Mouse (Mus musculus) intestine, postnatal 0 days (tissue): ENCODE results near the gene Gpatch4. TPM values are rescaled to one million over a fixed set of nuclear protein-coding genes. Genes with fewer than 3 reads are reported as not detected.

Experiments used
- ATAC-seq: fragments of 200-750 bp; cut with Nextera tagmentation; 2 replicates; pipeline ENCODE4 v1.8.0; 2017; ENCODE audit warnings: mild to moderate bottlenecking, moderate TSS enrichment, moderate library complexity
- H3K27ac ChIP-seq: fragments of 300-500 bp; sonication (generic); 2 replicates; pipeline ENCODE4 v1.5.1; 2014; ENCODE audit warnings: mild to moderate bottlenecking, low read depth, low read length, moderate library complexity
- H3K27me3 ChIP-seq: fragments of 300-500 bp; sonication (generic); replicated peaks from 2 replicates; pipeline ENCODE4 v1.6.1; 2014; ENCODE audit warnings: low read length, mixed read lengths; ENCODE audit not compliant: control insufficient read depth, insufficient read depth
- H3K36me3 ChIP-seq: fragments of 300-500 bp; sonication (generic); 2 replicates; pipeline ENCODE4 v1.6.1; 2014; ENCODE audit warnings: mild to moderate bottlenecking, moderate library complexity; ENCODE audit not compliant: control insufficient read depth, insufficient read depth
- H3K4me1 ChIP-seq: fragments of 300-500 bp; sonication (generic); replicated peaks from 2 replicates; pipeline ENCODE4 v1.6.1; 2014; ENCODE audit warnings: antibody characterized with exemption, low read length, mixed read lengths; ENCODE audit not compliant: control insufficient read depth, insufficient read depth
- H3K4me2 ChIP-seq: fragments of 300-500 bp; sonication (generic); replicated peaks from 2 replicates; pipeline ENCODE4 v1.6.1; 2014; ENCODE audit warnings: low read depth, mild to moderate bottlenecking, moderate library complexity
- H3K4me3 ChIP-seq: fragments of 300-500 bp; sonication (generic); 2 replicates; pipeline ENCODE4 v1.5.1; 2014; ENCODE audit warnings: low read depth, low read length
- H3K9ac ChIP-seq: fragments of 300-500 bp; sonication (generic); 2 replicates; pipeline ENCODE4 v1.6.1; 2014; ENCODE audit warnings: mild to moderate bottlenecking, low read depth, low read length
- H3K9me3 ChIP-seq: fragments of 300-500 bp; sonication (generic); 2 replicates; pipeline ENCODE4 v1.6.1; 2016; ENCODE audit warnings: mixed run types; ENCODE audit not compliant: control insufficient read depth
- CTCF ChIP-seq: sonication (generic); IDR thresholded peaks from 2 replicates; pipeline ENCODE4 v1.5.1; 2016; ENCODE audit warnings: low read depth, mild to moderate bottlenecking, control low read depth, antibody characterized with exemption, moderate library complexity
- WGBS: fragments of 180-500 bp; shearing (Covaris S2); extraction: QIAGEN DNeasy Blood & Tissue Kit; methylation state at CpG from one replicate; pipeline ENCODE4 v1.1.7; 2014; 5-methylcytosine and 5-hydroxymethylcytosine counted together
- polyA plus RNA-seq: library from polyadenylated mRNA; unstranded; fragments of >200 nt; fragmentation: Nextera tagmentation; extraction: Ambion mirVana; gene quantifications from 2 replicates; pipeline ENCODE4 v1.2.1, GENCODE M21; 2015

The Gpatch4 gene
- polyA plus RNA-seq, 1 experiment from 2014 or later = 13.6 TPM

DNA sequence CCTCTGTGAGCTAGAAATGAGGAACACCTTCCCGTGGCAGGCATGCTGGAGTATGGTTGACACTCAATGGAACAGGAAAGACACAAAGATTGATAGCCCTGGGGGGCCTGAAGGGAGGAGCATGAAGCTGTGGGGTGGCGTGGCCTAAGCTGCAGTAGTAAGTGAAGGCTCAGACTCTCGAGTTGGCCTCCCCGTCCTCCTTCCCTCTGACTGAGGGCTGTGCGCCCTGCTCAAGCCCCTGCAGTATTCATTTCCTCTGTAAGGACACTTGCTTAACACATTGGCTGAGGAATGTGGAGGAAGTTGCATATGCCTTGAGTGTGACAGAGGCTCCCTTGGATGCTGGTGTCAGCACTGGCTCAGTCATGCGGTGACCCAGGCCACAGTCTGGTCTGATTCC lies 59.7 kb downstream of the Gpatch4 start:
- H3K36me3 ChIP-seq = peaks cover 71% of the 10 kb centered on the region
- H3K9ac ChIP-seq = no peak overlapping the region
- TF ChIP-seq CTCF = no peak
- H3K4me1 ChIP-seq = no peaks in the 10 kb centered on the region
- 82% methylated on average over 6 of the region's 6 CpGs for WGBS
- no peaks in the 10 kb centered on the region for H3K27me3 ChIP-seq
- no peak overlapping the region for H3K4me2 ChIP-seq
- H3K4me3 ChIP-seq = no peak overlapping the region
- H3K27ac ChIP-seq = peak overlapping the region; percentile 35
- no peak for ATAC-seq
- H3K9me3 ChIP-seq = no peaks in the 10 kb centered on the region

Other genes starting within 250 kb of the Gpatch4 start
- gene Ntrk1, start 247.9 kb upstream of the Gpatch4 start, polyA plus RNA-seq = 0.16 and 0.18 TPM in 2 replicates
- gene Insrr, start 246.2 kb upstream of the Gpatch4 start, polyA plus RNA-seq = 0.05 TPM in 2 replicates
- 7.7 and 10.1 TPM in 2 replicates for gene Pear1, start 218.8 kb upstream of the Gpatch4 start, polyA plus RNA-seq
- 0.17 and 0.47 TPM in 2 replicates for gene Sh2d2a, start 196.4 kb upstream of the Gpatch4 start, polyA plus RNA-seq
- gene Prcc, start 157.5 kb upstream of the Gpatch4 start, polyA plus RNA-seq = 7.9 and 8.0 TPM in 2 replicates
- 93.8 and 107 TPM in 2 replicates for gene Hdgf, start 136.8 kb upstream of the Gpatch4 start, polyA plus RNA-seq
- gene Mrpl24, start 123.6 kb upstream of the Gpatch4 start, polyA plus RNA-seq = 74.9 and 79.5 TPM in 2 replicates
- 13.9 and 14.1 TPM in 2 replicates for gene Isg20l2, start 112.8 kb upstream of the Gpatch4 start, polyA plus RNA-seq
- gene Rrnad1, start 112.4 kb upstream of the Gpatch4 start, polyA plus RNA-seq = 5.8 and 6.1 TPM in 2 replicates
- 0.81 and 1.9 TPM in 2 replicates for gene Crabp2, start 94.4 kb upstream of the Gpatch4 start, polyA plus RNA-seq
- gene Nes, start 72.0 kb upstream of the Gpatch4 start, polyA plus RNA-seq = 9.2 and 9.5 TPM in 2 replicates
- 0.17 and 0.24 TPM in 2 replicates for gene Bcan, start 42.9 kb upstream of the Gpatch4 start, polyA plus RNA-seq
- not detected in 2 replicates for gene Hapln2, start 15.5 kb upstream of the Gpatch4 start, polyA plus RNA-seq
- gene Naxe, start 15.4 kb downstream of the Gpatch4 start, polyA plus RNA-seq = 109 and 118 TPM in 2 replicates
- gene Ttc24, start 35.2 kb downstream of the Gpatch4 start, polyA plus RNA-seq = not detected in 2 replicates
- gene Iqgap3, start 38.9 kb downstream of the Gpatch4 start, polyA plus RNA-seq = 4.3 TPM in 2 replicates
- 15.8 and 16.2 TPM in 2 replicates for gene Mef2d, start 99.3 kb downstream of the Gpatch4 start, polyA plus RNA-seq
- gene Rhbg, start 211.6 kb downstream of the Gpatch4 start, polyA plus RNA-seq = 0.60 and 0.65 TPM in 2 replicates
- 0.13 and 0.18 TPM in 2 replicates for gene Gm38392, start 244.1 kb downstream of the Gpatch4 start, polyA plus RNA-seq